Mouse (Mus musculus): ENCODE data around the gene Pnrc2. TPM values are rescaled to one million over a fixed set of nuclear protein-coding genes. Genes with fewer than 3 reads are reported as not detected.

Pnrc2 gene
- polyA plus RNA-seq, 1 experiment from 2014 or later = 220 TPM

GRCm38 (mm10) chr4:135857597-135858186 lies 16.0 kb downstream of the Pnrc2 start:
- peaks cover 37% of the 10 kb centered on the region for H3K4me1 ChIP-seq (replicated peaks)
- peak overlapping the region; percentile 80 for H3K4me2 ChIP-seq
- WGBS = 8% methylated on average over 7 of the region's 7 CpGs
- no peak for ATAC-seq (ENCODE audit: insufficient number of reproducible peaks, insufficient read depth, low FRiP score, low TSS enrichment, low read depth)
- peak overlapping the region; percentile 93 for H3K4me3 ChIP-seq (replicated peaks)
- H3K9ac ChIP-seq (replicated peaks) = peak overlapping the region; percentile 99
- H3K27ac ChIP-seq = no peak overlapping the region
- H3K36me3 ChIP-seq = peaks cover 16% of the 10 kb centered on the region; the same call in 1 of the 2 replicates
- no peaks in the 10 kb centered on the region for H3K9me3 ChIP-seq
- H3K27me3 ChIP-seq = no peaks in the 10 kb centered on the region

GRCm38 (mm10) chr4:135856223-135857091 lies 17.2 kb downstream of the Pnrc2 start:
- peak; percentile 62 for ATAC-seq (ENCODE audit: insufficient number of reproducible peaks, insufficient read depth, low FRiP score, low TSS enrichment, low read depth)
- WGBS = under 1% methylated on average over 86 of the region's 91 CpGs
- peaks cover 7% of the 10 kb centered on the region; the same call in 1 of the 2 replicates for H3K36me3 ChIP-seq

GRCm38 (mm10) chr4:135855536-135856222 lies 18.0 kb downstream of the Pnrc2 start, which contains the start of gene Srsf10:
Srsf10 (plus strand) TSS chr4:135855747.
- H3K4me3 ChIP-seq (replicated peaks) = peak within 1 kb of the TSS; percentile 93
- peak within 1 kb of the TSS; percentile 80 for H3K4me2 ChIP-seq
- peak within 1 kb of the TSS; percentile 99 for H3K27ac ChIP-seq
- peaks cover 33% of the 10 kb centered on the region for H3K4me1 ChIP-seq (replicated peaks)
- no peaks in the 10 kb centered on the region for H3K9me3 ChIP-seq
- under 1% methylated on average over 67 of the region's 67 CpGs for WGBS
- peaks cover 7% of the 10 kb centered on the region; the same call in 1 of the 2 replicates for H3K36me3 ChIP-seq
- H3K9ac ChIP-seq (replicated peaks) = peak within 1 kb of the TSS; percentile 99
- no peaks in the 10 kb centered on the region for H3K27me3 ChIP-seq
- peak; percentile 95 for ATAC-seq (ENCODE audit: insufficient number of reproducible peaks, insufficient read depth, low FRiP score, low TSS enrichment, low read depth)

More at GRCm38 (mm10) chr4:135856223-135857091, 17.2 kb downstream of the Pnrc2 start:
- H3K4me2 ChIP-seq = peak overlapping the region; percentile 80
- peaks cover 37% of the 10 kb centered on the region for H3K4me1 ChIP-seq (replicated peaks)
- H3K27ac ChIP-seq = peak overlapping the region; percentile 99
- H3K27me3 ChIP-seq = no peaks in the 10 kb centered on the region
- H3K9ac ChIP-seq (replicated peaks) = peak overlapping the region; percentile 99
- peak overlapping the region; percentile 93 for H3K4me3 ChIP-seq (replicated peaks)
- no peaks in the 10 kb centered on the region for H3K9me3 ChIP-seq

- peak; percentile 23 for ATAC-seq (ENCODE audit: insufficient number of reproducible peaks, insufficient read depth, low FRiP score, low TSS enrichment, low read depth)
- H3K36me3 ChIP-seq = peaks cover 7% of the 10 kb centered on the region; the same call in 1 of the 2 replicates
- H3K4me3 ChIP-seq (replicated peaks) = peak overlapping the region; percentile 93
- H3K27ac ChIP-seq = peak overlapping the region; percentile 99
- H3K4me1 ChIP-seq (replicated peaks) = peaks cover 30% of the 10 kb centered on the region
- peak overlapping the region; percentile 76 for H3K4me2 ChIP-seq
- no peaks in the 10 kb centered on the region for H3K27me3 ChIP-seq
- WGBS = 10% methylated on average over 6 of the region's 6 CpGs
- H3K9ac ChIP-seq (replicated peaks) = peak overlapping the region; percentile 99
- H3K9me3 ChIP-seq = no peaks in the 10 kb centered on the region
Measured at GRCm38 (mm10) chr4:135855080-135855479, 18.6 kb downstream of the Pnrc2 start.

DNA sequence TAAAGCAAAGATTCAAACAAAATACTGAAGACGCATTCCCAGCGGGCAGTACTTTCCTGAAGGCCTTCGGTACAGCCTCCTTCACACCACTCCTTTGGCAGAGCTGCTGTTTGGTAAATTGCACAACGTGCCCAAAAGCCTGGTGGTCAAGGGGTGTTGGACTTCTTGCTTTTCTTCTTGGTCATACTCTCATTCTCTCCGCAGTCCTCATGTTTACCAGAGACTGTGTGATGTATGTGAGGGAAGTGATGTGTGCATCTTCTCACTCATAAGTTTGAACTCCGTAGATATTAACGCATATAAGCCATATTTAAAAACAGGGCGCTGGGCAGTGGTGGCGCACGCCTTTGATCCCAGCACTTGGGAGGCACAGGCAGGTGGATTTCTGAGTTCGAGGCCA lies 19.0 kb downstream of the Pnrc2 start:
- H3K4me3 ChIP-seq (replicated peaks) = no peak overlapping the region; the same call in 1 of the 2 replicates
- H3K9ac ChIP-seq (replicated peaks) = peak overlapping the region; percentile 99
- peak overlapping the region; percentile 76 for H3K4me2 ChIP-seq

GRCm38 (mm10) chr4:135853987-135854546 lies 19.6 kb downstream of the Pnrc2 start:
- Histone ChIP-seq H3K27ac (peak overlapping the region; percentile 99; the same call in 1 of the 2 replicates), H3K9me3 (no peaks in the 10 kb centered on the region), H3K27me3 (no peaks in the 10 kb centered on the region), H3K4me3 (replicated peaks) (no peak overlapping the region), H3K4me1 (replicated peaks) (peaks cover 21% of the 10 kb centered on the region), H3K4me2 (0 out of 2 replicates have a peak overlapping the region, but pooled peaks have one; percentile 76), H3K9ac (replicated peaks) (no peak overlapping the region), H3K36me3 (no peaks in the 10 kb centered on the region)
- 89% methylated on average over 14 of the region's 14 CpGs for WGBS
- no peak for ATAC-seq (ENCODE audit: insufficient number of reproducible peaks, insufficient read depth, low FRiP score, low TSS enrichment, low read depth)

More for the DNA sequence above, 19.0 kb downstream of the Pnrc2 start:
- Histone ChIP-seq H3K27me3 (no peaks in the 10 kb centered on the region), H3K9me3 (no peaks in the 10 kb centered on the region), H3K27ac (peak overlapping the region; percentile 99), H3K4me1 (replicated peaks) (peaks cover 26% of the 10 kb centered on the region), H3K36me3 (peaks cover 5% of the 10 kb centered on the region; the same call in 1 of the 2 replicates)
- no peak for ATAC-seq (ENCODE audit: insufficient number of reproducible peaks, insufficient read depth, low FRiP score, low TSS enrichment, low read depth)
- WGBS = 72% methylated on average over 11 of the region's 11 CpGs

DNA sequence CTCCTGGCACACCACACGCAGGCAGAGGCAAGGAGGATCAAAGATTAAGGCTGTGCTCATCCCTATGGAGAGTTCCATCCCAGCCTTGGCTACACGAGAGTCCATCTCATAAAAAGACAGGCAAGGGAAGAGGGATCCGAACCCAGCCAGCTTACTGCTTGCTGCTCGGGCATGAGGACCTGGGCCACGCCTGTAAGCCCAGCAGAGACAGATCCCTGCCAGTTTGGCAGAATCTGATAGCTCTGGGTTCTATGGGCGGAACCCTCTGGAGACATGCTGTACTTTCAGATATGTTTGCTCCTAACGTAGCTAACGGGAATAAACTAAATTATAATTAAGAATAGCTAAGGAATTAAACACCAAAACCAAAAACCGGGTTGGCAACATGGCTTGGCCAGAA lies 21.7 kb downstream of the Pnrc2 start:
- no peak for ATAC-seq (ENCODE audit: insufficient number of reproducible peaks, insufficient read depth, low FRiP score, low TSS enrichment, low read depth)
- Histone ChIP-seq H3K27ac (no peak overlapping the region), H3K4me2 (no peak overlapping the region), H3K4me3 (replicated peaks) (no peak overlapping the region), H3K9ac (replicated peaks) (no peak overlapping the region), H3K4me1 (replicated peaks) (peaks cover 12% of the 10 kb centered on the region; the same call in 1 of the 2 replicates), H3K27me3 (no peaks in the 10 kb centered on the region), H3K9me3 (no peaks in the 10 kb centered on the region), H3K36me3 (no peaks in the 10 kb centered on the region)
- 85% methylated on average over 9 of the region's 9 CpGs for WGBS

- no peaks in the 10 kb centered on the region for H3K36me3 ChIP-seq
- H3K4me2 ChIP-seq = no peak overlapping the region
- no peak overlapping the region for H3K27ac ChIP-seq
- H3K9ac ChIP-seq (replicated peaks) = no peak overlapping the region
- H3K27me3 ChIP-seq = no peaks in the 10 kb centered on the region
- H3K4me3 ChIP-seq (replicated peaks) = no peak overlapping the region
- H3K4me1 ChIP-seq (replicated peaks) = peaks cover 12% of the 10 kb centered on the region; the same call in 1 of the 2 replicates
- no peak for ATAC-seq (ENCODE audit: insufficient number of reproducible peaks, insufficient read depth, low FRiP score, low TSS enrichment, low read depth)
- H3K9me3 ChIP-seq = no peaks in the 10 kb centered on the region
- WGBS = 38% methylated on average over 13 of the region's 13 CpGs
Measured at GRCm38 (mm10) chr4:135850411-135851095, 23.1 kb downstream of the Pnrc2 start.

- no peaks in the 10 kb centered on the region for H3K9me3 ChIP-seq
- H3K4me2 ChIP-seq = no peak overlapping the region
- H3K9ac ChIP-seq (replicated peaks) = no peak overlapping the region
- H3K36me3 ChIP-seq = no peaks in the 10 kb centered on the region
- peaks cover 4% of the 10 kb centered on the region; the same call in 1 of the 2 replicates for H3K4me1 ChIP-seq (replicated peaks)
- H3K27me3 ChIP-seq = no peaks in the 10 kb centered on the region
- WGBS = 67% methylated on average over 5 of the region's 5 CpGs
- ATAC-seq (ENCODE audit: insufficient number of reproducible peaks, insufficient read depth, low FRiP score, low TSS enrichment, low read depth) = no peak
- no peak overlapping the region for H3K4me3 ChIP-seq (replicated peaks)
- no peak overlapping the region for H3K27ac ChIP-seq
Measured at GRCm38 (mm10) chr4:135847581-135847980, 26.1 kb downstream of the Pnrc2 start.

DNA sequence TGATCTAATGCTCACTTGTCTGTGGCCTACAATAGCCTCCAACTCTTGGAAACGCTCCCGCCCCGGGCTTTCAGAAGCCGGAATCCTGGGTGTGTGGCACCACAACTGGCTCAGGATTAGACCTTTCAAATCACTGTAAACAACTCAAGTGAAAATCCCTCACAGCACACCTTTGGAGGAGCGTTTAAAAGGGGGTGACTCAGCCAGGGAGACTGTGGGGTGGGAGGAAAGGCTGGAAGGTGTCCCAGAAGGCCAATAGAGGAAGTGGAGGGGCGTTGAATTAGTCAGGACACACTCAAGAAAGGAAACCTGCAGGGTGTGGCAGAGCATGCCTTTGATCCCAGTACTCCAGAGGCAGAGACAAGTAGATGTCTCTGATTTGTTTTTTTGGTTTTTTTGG lies 29.2 kb downstream of the Pnrc2 start:
- Histone ChIP-seq H3K4me2 (no peak overlapping the region), H3K9me3 (no peaks in the 10 kb centered on the region), H3K36me3 (no peaks in the 10 kb centered on the region), H3K27me3 (no peaks in the 10 kb centered on the region), H3K9ac (replicated peaks) (no peak overlapping the region), H3K4me1 (replicated peaks) (no peaks in the 10 kb centered on the region; the same call in 1 of the 2 replicates), H3K4me3 (replicated peaks) (no peak overlapping the region), H3K27ac (no peak overlapping the region)
- WGBS = 88% methylated on average over 6 of the region's 6 CpGs
- no peak for ATAC-seq (ENCODE audit: insufficient number of reproducible peaks, insufficient read depth, low FRiP score, low TSS enrichment, low read depth)
